ENCODE assay signal across 7 mouse cellular contexts in the genomic region with DNA sequence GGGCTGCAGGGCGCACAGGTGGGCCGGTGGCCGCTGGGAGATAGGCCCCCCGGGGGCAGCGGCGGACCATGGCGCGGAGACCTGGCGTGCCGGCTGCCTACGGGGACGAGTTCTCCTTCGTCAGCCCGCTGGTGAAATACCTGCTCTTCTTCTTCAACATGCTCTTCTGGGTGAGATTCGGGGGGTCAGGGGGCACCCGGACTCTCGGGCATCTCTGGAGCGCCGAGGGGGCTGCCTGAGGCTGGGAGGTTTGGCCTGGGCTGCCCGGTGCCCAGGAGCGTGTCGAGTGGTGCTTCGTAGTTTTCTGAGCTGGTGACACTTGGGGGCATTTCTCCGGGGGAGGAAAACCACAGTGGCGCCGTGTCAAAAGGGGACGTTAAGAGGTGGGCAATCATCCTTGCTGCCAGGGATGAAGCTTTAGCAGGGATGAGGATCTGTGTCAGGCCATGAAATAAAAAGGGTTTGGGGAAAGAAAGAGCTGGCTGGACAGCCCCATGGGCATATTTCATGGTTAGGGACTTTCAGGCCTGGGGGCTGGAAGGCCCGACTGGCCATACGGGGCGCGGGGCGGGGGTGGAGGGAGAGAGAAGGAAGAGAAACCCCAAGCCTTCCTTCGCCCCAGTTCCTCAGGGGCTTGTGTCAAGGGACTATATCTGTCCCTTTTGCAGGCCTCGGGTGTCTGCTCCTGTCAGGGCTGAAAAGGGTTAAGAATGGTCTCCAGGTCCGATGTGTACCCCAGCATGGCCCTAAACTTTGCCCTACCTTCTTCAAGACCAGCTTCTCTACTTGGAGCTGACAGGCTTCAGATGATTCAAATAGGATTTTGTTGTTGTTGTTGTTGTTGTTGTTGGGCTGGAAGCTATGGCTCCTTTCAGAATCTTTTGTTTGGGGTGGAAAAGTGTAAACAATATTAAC. TPM values are rescaled to one million over a fixed set of nuclear protein-coding genes. Genes with fewer than 3 reads are reported as not detected.
DNase-seq lines count a peak whose midpoint lies in the region; ATAC-seq and TF ChIP-seq lines count a peak whose summit lies in the region.

No protein-coding gene starts in this region.

- H3K4me2 ChIP-seq in embryonic facial prominence, embryonic 15.5 days (replicated peaks) = peak overlapping the region; percentile 98
- peak overlapping the region; percentile 99 for H3K4me2 ChIP-seq in hindbrain, postnatal 0 days (ENCODE audit: low read depth, low read length)
- H3K4me2 ChIP-seq in myocyte (ENCODE audit: low read depth) = peak overlapping the region; percentile 74

- WGBS in embryonic facial prominence, embryonic 15.5 days = 6% methylated on average over 34 of the region's 35 CpGs
- 4% methylated on average over 35 of the region's 35 CpGs for WGBS in hindbrain, postnatal 0 days

- H3K27me3 ChIP-seq in megakaryocyte, embryonic 14.5 days (replicated peaks) = peaks cover 93% of the 10 kb centered on the region
- H3K27me3 ChIP-seq in embryonic facial prominence, embryonic 15.5 days = peaks cover 39% of the 10 kb centered on the region
- no peaks in the 10 kb centered on the region for H3K27me3 ChIP-seq in hindbrain, postnatal 0 days (ENCODE audit: insufficient read depth, low read length)
- H3K27me3 ChIP-seq in myocyte (ENCODE audit: control insufficient read depth, insufficient read depth, insufficient read length) = peaks cover 17% of the 10 kb centered on the region

- DNase-seq in hindbrain, postnatal 0 days (ENCODE audit: low spot score) = no peak
- DNase-seq in cerebellum, postnatal 36 days = no peak

- no peak overlapping the region for H3K27ac ChIP-seq in embryonic facial prominence, embryonic 15.5 days (replicated peaks)
- 0 out of 2 replicates have a peak overlapping the region, but pooled peaks have one; percentile 36 for H3K27ac ChIP-seq in hindbrain, postnatal 0 days

- H3K36me3 ChIP-seq in megakaryocyte, embryonic 14.5 days (replicated peaks; ENCODE audit: low read length) = no peaks in the 10 kb centered on the region
- no peaks in the 10 kb centered on the region for H3K36me3 ChIP-seq in embryonic facial prominence, embryonic 15.5 days
- no peaks in the 10 kb centered on the region for H3K36me3 ChIP-seq in hindbrain, postnatal 0 days (ENCODE audit: insufficient read depth, low read length)
- no peaks in the 10 kb centered on the region for H3K36me3 ChIP-seq in myocyte (ENCODE audit: control insufficient read depth, insufficient read depth)

- TF ChIP-seq CTCF in hindbrain, postnatal 0 days (IDR thresholded peaks at IDR 0.05; ENCODE audit: low read depth) = no peak

- peak overlapping the region; percentile 52 for H3ac ChIP-seq in myocyte (ENCODE audit: control insufficient read depth, insufficient read length)

- no peaks in the 10 kb centered on the region for H3K79me2 ChIP-seq in myocyte (ENCODE audit: control insufficient read depth, insufficient read depth)

- peaks cover 30% of the 10 kb centered on the region for H3K4me1 ChIP-seq in megakaryocyte, embryonic 14.5 days
- peaks cover 7% of the 10 kb centered on the region for H3K4me1 ChIP-seq in embryonic facial prominence, embryonic 15.5 days
- H3K4me1 ChIP-seq in hindbrain, postnatal 0 days (ENCODE audit: insufficient read depth, low read length) = peaks cover 4% of the 10 kb centered on the region; the same call in 1 of the 2 replicates

- no peak for TF ChIP-seq POLR2A in myocyte (IDR thresholded peaks at IDR 0.05; ENCODE audit: insufficient read length, low read depth)

- H3K4me3 ChIP-seq in megakaryocyte, embryonic 14.5 days (replicated peaks) = peak overlapping the region; percentile 92
- H3K4me3 ChIP-seq in embryonic facial prominence, embryonic 15.5 days (replicated peaks) = peak overlapping the region; percentile 70
- peak overlapping the region; percentile 76 for H3K4me3 ChIP-seq in hindbrain, postnatal 0 days (ENCODE audit: low read length)
- H3K4me3 ChIP-seq in myocyte = peak overlapping the region; percentile 13

- no peak for ATAC-seq in megakaryocyte, adult 5-6 weeks (ENCODE audit: poor library complexity, severe bottlenecking)
- no peak; the same call in 1 of the 2 replicates for ATAC-seq in embryonic facial prominence, embryonic 15.5 days (ENCODE audit: insufficient number of reproducible peaks, low FRiP score, low TSS enrichment, low read depth)
- ATAC-seq in hindbrain, postnatal 0 days = peak; percentile 33; the same call in 1 of the 2 replicates
- no peak for ATAC-seq in activated CD4-positive, CD25-positive, alpha-beta regulatory T cell, adult 4 months

- peaks cover 5% of the 10 kb centered on the region; the same call in 1 of the 2 replicates for H3K9me3 ChIP-seq in megakaryocyte, embryonic 14.5 days
- H3K9me3 ChIP-seq in embryonic facial prominence, embryonic 15.5 days (replicated peaks) = no peaks in the 10 kb centered on the region
- H3K9me3 ChIP-seq in hindbrain, postnatal 0 days (ENCODE audit: low read length) = no peaks in the 10 kb centered on the region

- peak overlapping the region; percentile 50 for H3K9ac ChIP-seq in embryonic facial prominence, embryonic 15.5 days
- H3K9ac ChIP-seq in hindbrain, postnatal 0 days (replicated peaks; ENCODE audit: low read length) = peak overlapping the region; percentile 76

TF ChIP-seq in myocyte, 11 proteins besides CTCF, POLR2A, EP300 and RAD21:
- TF ChIP-seq MYOG (IDR thresholded peaks at IDR 0.05; ENCODE audit: control insufficient read depth in 1 of 3, insufficient read depth in 1 of 3, insufficient read length in 2 of 3, low read depth in 2 of 3) (no peak), POLR2AphosphoS2 (IDR thresholded peaks at IDR 0.05; ENCODE audit: insufficient read length, low read depth) (no peak), CEBPB (IDR thresholded peaks at IDR 0.05; ENCODE audit: insufficient read depth, poor library complexity, severe bottlenecking) (no peak), TCF12 (IDR thresholded peaks at IDR 0.05; ENCODE audit: insufficient read depth, poor library complexity, severe bottlenecking) (no peak), TCF3 (IDR thresholded peaks at IDR 0.05; ENCODE audit: insufficient read length, low read depth) (no peak)
TF ChIP-seq in myocyte: peak in this region for 0.

RNA-seq across cellular contexts. Expression of gene Tspan33, which starts 0.6 kb away (rescaled TPM):
- polyA plus RNA-seq in megakaryocyte, embryonic 14.5 days (2012; ENCODE audit: insufficient read depth, low replicate concordance) = 1.3 TPM in 1 of 2 replicates, not detected in the other
- total RNA-seq in megakaryocyte, adult 5-6 weeks (2015) = 1.5 and 3.7 TPM in 2 replicates
- total RNA-seq in megakaryocyte, adult 5-6 weeks (2017) = 2.7 and 5.0 TPM in 2 replicates
- 8.0 and 8.1 TPM in 2 replicates for polyA plus RNA-seq in embryonic facial prominence, embryonic 15.5 days (2015; fragmentation: Nextera tagmentation; extraction: Ambion mirVana)
- total RNA-seq in hindbrain, postnatal 0 days (2014; rRNA removed) = 23.9 and 26.0 TPM in 2 replicates
- 15.4 and 15.5 TPM in 2 replicates for polyA plus RNA-seq in hindbrain, postnatal 0 days (2015; fragmentation: Nextera tagmentation; extraction: Ambion mirVana)
- polyA plus RNA-seq in myocyte (2012; fragmentation: generic; extraction: Trizol) = 8.6 TPM
- under 1 TPM in 1 of 2 experiments, not detected in 1; 0.21 TPM for polyA plus RNA-seq in activated CD4-positive, CD25-positive, alpha-beta regulatory T cell, adult 4 months (2017; shearing (Covaris generic))

RNA-seq across cellular contexts. Expression of gene Smo, which starts 40.7 kb away (rescaled TPM):
- 2.3 and 5.3 TPM in 2 replicates for polyA plus RNA-seq in megakaryocyte, embryonic 14.5 days (2012; ENCODE audit: insufficient read depth, low replicate concordance)
- total RNA-seq in megakaryocyte, adult 5-6 weeks (2015) = 2.6 and 4.3 TPM in 2 replicates
- 2.3 and 2.5 TPM in 2 replicates for total RNA-seq in megakaryocyte, adult 5-6 weeks (2017)
- polyA plus RNA-seq in embryonic facial prominence, embryonic 15.5 days (2015; fragmentation: Nextera tagmentation; extraction: Ambion mirVana) = 53.7 and 58.7 TPM in 2 replicates
- total RNA-seq in hindbrain, postnatal 0 days (2014; rRNA removed) = 74.3 and 78.0 TPM in 2 replicates
- 11.8 and 12.8 TPM in 2 replicates for polyA plus RNA-seq in hindbrain, postnatal 0 days (2015; fragmentation: Nextera tagmentation; extraction: Ambion mirVana)
- polyA plus RNA-seq in myocyte (2012; fragmentation: generic; extraction: Trizol) = 30.2 TPM
- under 1 TPM in 1 of 2 experiments, not detected in 1; 0.48 TPM for polyA plus RNA-seq in activated CD4-positive, CD25-positive, alpha-beta regulatory T cell, adult 4 months (2017; shearing (Covaris generic))

Comparison
In these comparisons a context has a peak if more than half of its experiments do, and no peak if none do; other contexts are left out.
1. H3K4me3 ChIP-seq: peak in every context shown above with its lines; median percentile 92 in megakaryocyte, embryonic 14.5 days; 76 in hindbrain, postnatal 0 days; 70 in embryonic facial prominence, embryonic 15.5 days; 13 in myocyte.